Mouse (Mus musculus): ENCODE measurements at regions not wholly inside any gene's neighbourhood (a gene's known extent, or its start where the extent isn't known, plus 50 kb on each side); places are given as distances from the start of the nearest gene placed in this dataset.
"Not testable (repeated sequence)": the region's sequence is repeated elsewhere in the genome, so short reads cannot be mapped to it uniquely, and the experiment has no call there.

DNA sequence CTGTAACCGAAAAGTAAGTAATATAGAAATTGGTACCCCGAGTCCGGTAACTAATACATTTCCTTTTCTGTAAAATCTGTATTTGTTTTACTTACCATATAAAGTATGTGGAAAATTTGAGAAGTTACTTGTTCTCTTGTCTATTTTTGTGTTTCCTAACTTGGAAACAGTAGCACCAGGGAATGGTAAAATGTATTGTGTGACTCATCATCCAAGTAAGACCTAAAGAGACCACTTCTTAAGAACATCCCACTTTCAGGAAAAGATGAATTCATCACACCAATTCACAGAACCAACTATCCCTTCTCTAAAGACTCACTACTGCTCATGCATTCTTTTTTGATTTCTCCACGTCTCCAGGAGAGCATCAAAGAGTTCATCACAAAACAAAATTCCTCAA, 457.6 kb upstream of the Htr2a start:
- DNase-seq (ENCODE audit: low read depth, low spot score) = no peak

- DNase-seq (ENCODE audit: low read depth, low spot score) = no peak
Observed at GRCm38 (mm10) chr14:74201710-74202109, 438.9 kb upstream of the Htr2a start.

GRCm38 (mm10) chr14:74205011-74205410, 435.6 kb upstream of the Htr2a start:
- no peak for DNase-seq (ENCODE audit: low read depth, low spot score)

- no peak for DNase-seq (ENCODE audit: low read depth, low spot score)
Observed at GRCm38 (mm10) chr14:74217914-74218446, 422.7 kb upstream of the Htr2a start.

GRCm38 (mm10) chr14:74219761-74220160, 420.9 kb upstream of the Htr2a start:
- DNase-seq (ENCODE audit: low read depth, low spot score) = no peak

- DNase-seq (ENCODE audit: low read depth, low spot score) = no peak
Observed at GRCm38 (mm10) chr14:74222093-74222492, 418.5 kb upstream of the Htr2a start.

GRCm38 (mm10) chr14:74229560-74230187, 411.0 kb upstream of the Htr2a start:
- DNase-seq (ENCODE audit: low read depth, low spot score) = no peak

- DNase-seq (ENCODE audit: low read depth, low spot score) = no peak
Observed at GRCm38 (mm10) chr14:74240212-74240611, 400.4 kb upstream of the Htr2a start.

DNA sequence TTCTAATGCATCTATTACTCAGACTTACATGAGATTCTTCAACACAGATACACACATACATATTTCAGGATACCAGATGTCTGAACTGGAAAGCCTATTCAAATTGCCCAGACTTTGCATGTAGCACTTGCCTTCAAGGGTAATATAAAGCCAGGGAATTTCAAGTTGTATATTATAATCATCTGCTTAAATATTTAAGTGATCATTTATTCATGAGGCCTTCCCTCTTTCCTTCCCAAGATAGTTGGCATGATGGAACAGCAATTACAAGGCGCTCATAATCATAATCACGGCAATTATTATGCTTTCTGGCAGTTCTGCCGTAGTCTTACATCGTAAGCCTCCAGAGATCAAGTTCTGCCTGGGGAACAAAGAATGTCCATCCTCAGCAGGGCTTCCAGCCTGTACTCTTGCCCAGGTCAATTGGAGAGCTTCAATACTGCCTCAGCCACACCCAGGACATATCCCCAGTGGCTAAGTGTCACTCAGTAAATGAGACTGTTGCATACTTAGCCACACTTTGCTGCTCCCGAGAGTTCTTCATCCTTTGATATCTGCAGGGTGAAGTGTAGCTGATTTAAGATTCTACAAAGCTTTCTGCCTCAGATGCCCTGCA, 391.3 kb upstream of the Htr2a start:
- DNase-seq (ENCODE audit: low read depth, low spot score) = no peak

GRCm38 (mm10) chr14:74250021-74250420, 390.6 kb upstream of the Htr2a start:
- DNase-seq (ENCODE audit: low read depth, low spot score) = no peak

- no peak for DNase-seq (ENCODE audit: low read depth, low spot score)
Observed at GRCm38 (mm10) chr14:74252189-74253145, 388.2 kb upstream of the Htr2a start.

DNA sequence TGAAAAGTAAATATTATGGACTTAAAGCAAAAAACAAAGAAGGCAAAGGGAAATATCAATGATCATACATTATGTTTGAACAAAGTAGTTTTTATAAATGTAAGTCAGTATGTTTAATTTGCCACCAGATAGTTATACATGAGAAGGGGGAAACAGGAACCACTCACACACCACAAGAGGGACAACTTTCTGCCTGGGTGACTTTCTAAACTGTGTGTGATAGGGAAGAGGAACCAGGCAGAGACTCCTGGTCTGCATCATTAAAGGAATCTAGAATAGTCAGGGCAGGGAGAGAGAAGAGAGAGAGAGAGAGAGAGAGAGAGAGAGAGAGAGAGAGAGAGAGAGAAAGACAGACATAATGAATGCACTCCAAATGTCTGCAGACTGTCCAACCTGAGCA, 385.6 kb upstream of the Htr2a start:
- no peak for DNase-seq (ENCODE audit: low read depth, low spot score)

- DNase-seq (ENCODE audit: low read depth, low spot score) = no peak
Observed at GRCm38 (mm10) chr14:74259437-74259836, 381.2 kb upstream of the Htr2a start.

- DNase-seq (ENCODE audit: low read depth, low spot score) = no peak
Observed at GRCm38 (mm10) chr14:74267086-74267485, 373.6 kb upstream of the Htr2a start.

- no peak for DNase-seq (ENCODE audit: low read depth, low spot score)
Observed at GRCm38 (mm10) chr14:74294560-74294959, 346.1 kb upstream of the Htr2a start.

- no peak for DNase-seq (ENCODE audit: low read depth, low spot score)
Observed at GRCm38 (mm10) chr14:74304483-74304882, 336.2 kb upstream of the Htr2a start.

GRCm38 (mm10) chr14:74306717-74307307, 333.8 kb upstream of the Htr2a start:
- DNase-seq (ENCODE audit: low read depth, low spot score) = no peak

- not testable (repeated sequence) for DNase-seq (ENCODE audit: low read depth, low spot score)
Observed at GRCm38 (mm10) chr14:74309451-74309850, 331.2 kb upstream of the Htr2a start.

GRCm38 (mm10) chr14:74327291-74327690, 313.3 kb upstream of the Htr2a start:
- no peak for DNase-seq (ENCODE audit: low read depth, low spot score)

DNA sequence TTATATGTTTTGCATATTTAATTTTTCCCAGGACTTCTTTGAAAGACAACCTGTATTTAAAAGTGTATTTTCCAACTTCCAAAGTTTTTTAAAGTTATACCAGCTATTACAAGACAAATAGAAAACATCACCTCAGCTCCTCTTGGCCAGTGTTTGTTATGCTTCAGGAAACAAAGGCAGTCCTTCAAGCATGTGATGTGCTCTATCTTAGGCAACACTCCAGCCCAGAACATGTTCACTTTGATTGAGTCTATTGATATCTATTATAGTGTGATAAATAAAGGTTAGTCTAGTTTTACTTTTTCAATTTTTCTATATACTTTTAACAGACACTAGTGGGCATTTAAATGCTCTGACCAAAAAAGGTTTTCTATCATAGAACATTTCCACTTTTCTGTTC, 289.9 kb upstream of the Htr2a start:
- DNase-seq (ENCODE audit: low read depth, low spot score) = no peak

DNA sequence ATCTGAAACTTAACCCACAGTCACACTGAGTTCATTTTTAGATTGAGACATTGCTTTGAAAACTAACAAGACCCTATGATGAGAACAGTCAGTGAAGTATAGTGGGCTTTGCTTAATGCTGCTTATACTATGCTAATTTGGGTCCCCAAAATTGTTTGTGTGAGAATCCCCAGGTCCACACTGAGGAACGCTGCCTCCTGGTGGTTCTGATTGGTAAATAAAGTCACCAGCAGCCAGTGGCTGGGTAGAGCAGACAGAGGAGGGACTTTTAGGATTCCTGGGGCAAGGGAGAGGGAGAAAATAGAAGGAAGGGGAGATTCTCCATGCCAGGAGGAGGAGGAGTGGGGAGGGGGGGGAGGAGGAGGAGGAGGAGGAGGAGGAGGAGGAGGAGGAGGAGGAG, 288.4 kb upstream of the Htr2a start:
- DNase-seq (ENCODE audit: low read depth, low spot score) = no peak

Data from WW6 (cell line).